Mouse (Mus musculus): Measurements from ENCODE around the gene Defb46.

Defb46 gene

DNA sequence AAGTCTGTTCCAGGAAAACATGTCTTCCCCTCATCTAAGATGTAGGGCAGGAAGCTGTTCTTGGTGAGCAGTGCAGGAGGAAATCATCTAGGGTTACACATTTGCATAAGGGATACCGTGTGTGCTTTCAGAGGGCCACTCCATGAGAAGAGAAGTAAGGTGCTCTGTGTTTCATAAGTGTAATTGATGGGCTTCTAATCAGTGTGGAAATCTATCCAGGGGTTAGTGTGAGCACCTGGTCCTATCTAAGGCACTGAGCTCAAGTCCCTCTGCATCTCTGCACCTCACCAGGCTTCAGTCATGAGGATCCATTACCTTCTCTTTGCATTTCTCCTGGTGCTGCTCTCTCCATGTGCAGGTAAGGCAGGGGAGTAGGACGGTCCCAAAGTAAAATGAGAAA lies at the start of gene Defb46:
Gene Defb46 (plus strand): TSS at position 301 of the 400 bp plus-strand sequence.
- no peak for DNase-seq (ENCODE audit: low spot score)

DNA sequence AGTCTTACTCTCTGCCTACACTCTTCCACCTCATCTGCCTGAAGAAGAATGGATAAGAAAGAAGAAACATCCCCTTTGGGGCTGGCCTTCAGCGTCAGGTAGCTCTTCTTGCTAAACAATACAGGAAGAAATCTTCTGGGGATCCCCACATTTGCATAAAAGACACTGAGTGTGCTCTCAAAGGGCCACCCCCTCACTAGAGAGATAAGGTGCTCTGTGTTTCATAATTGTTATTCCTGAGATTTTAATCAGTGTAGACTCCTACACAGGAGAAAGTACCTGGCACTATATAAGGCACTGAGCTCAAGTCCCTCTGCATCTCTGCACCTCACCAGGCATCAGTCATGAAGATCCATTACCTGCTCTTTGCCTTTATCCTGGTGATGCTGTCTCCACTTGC lies 14.6 kb upstream of the Defb46 start, which contains the start of gene Defb6:
Gene Defb6 (plus strand): TSS at position 318 of the 400 bp plus-strand sequence.
- DNase-seq (ENCODE audit: low spot score) = no peak

DNA sequence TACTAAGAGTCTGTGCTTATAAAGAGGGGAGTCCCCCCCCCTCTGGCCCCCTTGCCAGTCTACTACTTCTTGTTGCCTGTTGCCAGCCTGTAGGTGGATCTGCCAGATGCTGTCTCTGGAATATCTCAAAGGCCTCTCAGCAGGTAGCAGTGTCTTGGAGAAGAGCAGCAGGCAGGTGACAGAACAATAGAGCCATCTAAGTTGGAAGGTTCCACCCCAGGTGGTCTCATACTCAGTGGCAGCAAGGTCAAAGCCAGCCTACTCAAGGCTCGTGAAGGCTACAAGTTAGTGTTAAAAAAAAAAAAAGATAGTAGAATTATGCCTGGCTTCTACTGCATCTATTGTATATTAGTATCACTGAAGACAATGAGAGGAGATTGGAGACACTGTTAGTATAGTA lies 1.6 kb upstream of the Defb46 start:
- DNase-seq (ENCODE audit: low spot score) = no peak

DNA sequence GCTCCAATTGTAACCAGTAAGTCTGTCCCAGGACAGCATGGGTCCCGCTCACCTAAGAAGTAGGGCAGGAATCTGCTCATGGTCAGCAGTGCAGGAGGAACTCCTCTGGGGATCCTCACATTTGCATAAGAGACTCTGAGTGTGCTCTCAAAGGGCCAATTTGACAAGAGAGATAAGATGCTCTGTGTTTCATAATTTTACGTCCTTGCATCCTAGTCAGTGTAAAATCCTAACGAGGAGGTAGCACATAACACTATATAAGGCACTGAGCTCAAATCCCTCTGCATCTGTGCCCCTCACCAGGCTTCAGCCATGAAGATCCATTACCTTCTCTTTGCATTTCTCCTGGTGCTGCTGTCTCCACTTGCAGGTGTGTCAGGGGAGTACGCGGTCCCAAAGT lies 7.6 kb downstream of the Defb46 start, which contains the start of gene Defb5:
Gene Defb5 (plus strand): TSS at position 301 of the 400 bp plus-strand sequence.
- no peak for DNase-seq (ENCODE audit: low spot score)

DNA sequence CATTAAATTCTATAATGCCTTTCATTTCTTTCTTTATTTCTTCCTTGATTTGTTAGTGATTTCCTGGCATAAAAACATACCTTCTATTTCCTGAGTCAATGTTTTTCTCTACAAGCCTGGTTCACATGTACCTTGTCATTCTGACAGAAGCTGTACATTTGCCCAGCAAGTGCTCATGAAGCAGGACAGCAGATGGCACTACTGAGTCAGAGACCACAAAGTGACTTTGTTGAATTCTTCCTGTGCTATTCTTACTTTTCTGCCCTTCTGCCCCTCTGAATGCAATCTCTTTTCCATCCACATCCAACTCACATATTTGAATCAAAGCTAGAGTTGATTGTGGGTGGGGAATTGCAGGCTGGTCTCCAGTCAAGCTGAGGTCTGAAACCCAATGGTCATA lies 18.4 kb downstream of the Defb46 start:
- no peak for DNase-seq (ENCODE audit: low spot score)

DNA sequence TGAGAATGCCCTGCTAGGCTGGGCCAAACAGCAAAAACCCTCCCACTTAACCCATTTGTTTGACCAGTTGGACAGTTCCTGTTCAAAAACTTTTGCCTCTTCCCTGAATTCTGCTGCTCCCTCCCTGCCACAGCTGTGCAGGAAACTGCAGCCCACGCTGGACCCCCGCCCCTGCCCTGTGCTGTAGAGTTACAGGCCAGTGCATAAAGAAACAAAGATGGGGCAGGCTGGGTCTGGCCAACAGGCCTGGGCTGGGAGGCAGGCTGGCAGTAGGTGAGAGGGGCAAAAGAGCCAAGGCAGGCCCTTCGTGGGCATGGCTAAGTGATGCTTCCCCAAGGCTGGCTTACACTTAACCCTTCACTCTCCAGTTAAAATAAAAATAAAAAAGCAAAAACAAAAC lies 20.0 kb downstream of the Defb46 start:
- DNase-seq (ENCODE audit: low spot score) = no peak

Measured in layer of hippocampus, adult 9-10 months (tissue).